Mouse (Mus musculus) liver, embryonic 16.5 days (tissue): ENCODE measurements around the gene Anp32e. TPM values are rescaled to one million over a fixed set of nuclear protein-coding genes. Genes with fewer than 3 reads are reported as not detected.
A peak's percentile ranks its signal among the peaks of the same experiment; 100 is the strongest.

Experiments
- ATAC-seq: fragments of 200-750 bp; cut with Nextera tagmentation; 2 replicates; pipeline ENCODE4 v1.8.0; 2017; ENCODE audit warnings: low read depth, mild to moderate bottlenecking, moderate number of reproducible peaks, moderate library complexity
- H3K27ac ChIP-seq: fragments of 300-500 bp; sonication (generic); 2 replicates; pipeline ENCODE4 v1.5.1; 2014; ENCODE audit warnings: mild to moderate bottlenecking, low read length
- H3K27me3 ChIP-seq: fragments of 300-500 bp; sonication (generic); 2 replicates; pipeline ENCODE4 v1.6.1; 2014; ENCODE audit warnings: low read depth, low read length, mixed read lengths; ENCODE audit not compliant: control insufficient read depth, insufficient read depth
- H3K36me3 ChIP-seq: fragments of 300-500 bp; sonication (generic); 2 replicates; pipeline ENCODE4 v1.6.1; 2014; ENCODE audit warnings: mild to moderate bottlenecking; ENCODE audit not compliant: control insufficient read depth, insufficient read depth
- H3K4me1 ChIP-seq: fragments of 300-500 bp; sonication (generic); 2 replicates; pipeline ENCODE4 v1.6.1; 2014; ENCODE audit warnings: low read depth, low read length, mixed read lengths; ENCODE audit not compliant: control insufficient read depth
- H3K4me2 ChIP-seq: fragments of 300-500 bp; sonication (generic); 2 replicates; pipeline ENCODE4 v1.6.1; 2014; ENCODE audit warnings: low read depth, low read length, mixed read lengths
- H3K4me3 ChIP-seq: fragments of 300-500 bp; sonication (generic); 2 replicates; pipeline ENCODE4 v1.5.1; 2014; ENCODE audit warnings: low read depth, mild to moderate bottlenecking, low read length
- H3K9ac ChIP-seq: fragments of 300-500 bp; sonication (generic); 2 replicates; pipeline ENCODE4 v1.6.1; 2014; ENCODE audit warnings: low read depth, low read length
- H3K9me3 ChIP-seq: fragments of 300-500 bp; sonication (generic); replicated peaks from 2 replicates; pipeline ENCODE4 v1.6.1; 2016; ENCODE audit warnings: low read length; ENCODE audit not compliant: control insufficient read depth
- WGBS: fragments of 180-500 bp; shearing (Covaris S2); extraction: QIAGEN DNeasy Blood & Tissue Kit; methylation state at CpG from one replicate; pipeline ENCODE4 v1.1.7; 2014; ENCODE audit not compliant: insufficient replicate concordance; 5-methylcytosine and 5-hydroxymethylcytosine counted together
- polyA plus RNA-seq: library from polyadenylated mRNA; unstranded; fragments of >200 nt; fragmentation: Nextera tagmentation; extraction: Ambion mirVana; gene quantifications from 2 replicates; pipeline ENCODE4 v1.2.1, GENCODE M21; 2015

The Anp32e gene
- polyA plus RNA-seq, 1 experiment from 2014 or later = 118 TPM

GRCm38 (mm10) chr3:95986001-95986622 is 57.1 kb downstream of the Anp32e start:
- peaks cover 17% of the 10 kb centered on the region; the same call in 1 of the 2 replicates for H3K4me1 ChIP-seq
- WGBS = 10% methylated on average over 21 of the region's 21 CpGs
- no peak overlapping the region for H3K4me3 ChIP-seq
- no peaks in the 10 kb centered on the region for H3K36me3 ChIP-seq
- H3K27ac ChIP-seq = peak overlapping the region; percentile 58
- no peak for ATAC-seq
- no peaks in the 10 kb centered on the region for H3K9me3 ChIP-seq
- H3K4me2 ChIP-seq = peak overlapping the region; percentile 39
- peaks cover 4% of the 10 kb centered on the region; the same call in 1 of the 2 replicates for H3K27me3 ChIP-seq
- no peak overlapping the region for H3K9ac ChIP-seq

- H3K4me2 ChIP-seq = no peak overlapping the region
- H3K4me3 ChIP-seq = no peak overlapping the region
- no peak overlapping the region for H3K9ac ChIP-seq
- peaks cover 17% of the 10 kb centered on the region; the same call in 1 of the 2 replicates for H3K4me1 ChIP-seq
- no peak overlapping the region for H3K27ac ChIP-seq
- H3K36me3 ChIP-seq = no peaks in the 10 kb centered on the region
- no peak for ATAC-seq
- WGBS = 33% methylated on average over 4 of the region's 4 CpGs
- H3K9me3 ChIP-seq = no peaks in the 10 kb centered on the region
- peaks cover 4% of the 10 kb centered on the region; the same call in 1 of the 2 replicates for H3K27me3 ChIP-seq
Measured at GRCm38 (mm10) chr3:95986984-95987383, 57.9 kb downstream of the Anp32e start.

- no peak overlapping the region for H3K9ac ChIP-seq
- H3K27ac ChIP-seq = no peak overlapping the region
- no peaks in the 10 kb centered on the region for H3K36me3 ChIP-seq
- no peak for ATAC-seq
- H3K4me3 ChIP-seq = no peak overlapping the region
- WGBS = 25% methylated on average over 6 of the region's 6 CpGs
- peaks cover 17% of the 10 kb centered on the region; the same call in 1 of the 2 replicates for H3K4me1 ChIP-seq
- H3K4me2 ChIP-seq = no peak overlapping the region
- H3K9me3 ChIP-seq = no peaks in the 10 kb centered on the region
- peaks cover 4% of the 10 kb centered on the region; the same call in 1 of the 2 replicates for H3K27me3 ChIP-seq
Measured at GRCm38 (mm10) chr3:95987386-95988110, 58.5 kb downstream of the Anp32e start.

GRCm38 (mm10) chr3:95988138-95988537 is 59.1 kb downstream of the Anp32e start:
- whole genome bisulfite sequencing = 86% methylated on average over 1 of the region's 1 CpGs
- ATAC-seq = no peak
- H3K9ac ChIP-seq = no peak overlapping the region

GRCm38 (mm10) chr3:95988969-95989368 is 59.9 kb downstream of the Anp32e start:
- no peaks in the 10 kb centered on the region for H3K9me3 ChIP-seq
- no peak overlapping the region for H3K4me3 ChIP-seq
- H3K4me1 ChIP-seq = peaks cover 17% of the 10 kb centered on the region; the same call in 1 of the 2 replicates
- peaks cover 4% of the 10 kb centered on the region for H3K27me3 ChIP-seq
- H3K27ac ChIP-seq = no peak overlapping the region
- H3K9ac ChIP-seq = no peak overlapping the region
- ATAC-seq = no peak
- no peaks in the 10 kb centered on the region for H3K36me3 ChIP-seq
- WGBS = 74% methylated on average over 10 of the region's 10 CpGs
- H3K4me2 ChIP-seq = no peak overlapping the region

More at GRCm38 (mm10) chr3:95988138-95988537, 59.1 kb downstream of the Anp32e start:
- Histone ChIP-seq H3K36me3 (no peaks in the 10 kb centered on the region), H3K4me3 (no peak overlapping the region), H3K4me2 (no peak overlapping the region), H3K9me3 (no peaks in the 10 kb centered on the region), H3K27ac (no peak overlapping the region), H3K27me3 (peaks cover 4% of the 10 kb centered on the region; the same call in 1 of the 2 replicates), H3K4me1 (peaks cover 17% of the 10 kb centered on the region; the same call in 1 of the 2 replicates)

- Histone ChIP-seq H3K27ac (peak overlapping the region; percentile 27; the same call in 1 of the 2 replicates), H3K9me3 (no peaks in the 10 kb centered on the region), H3K4me2 (no peak overlapping the region), H3K36me3 (no peaks in the 10 kb centered on the region), H3K9ac (no peak overlapping the region), H3K4me3 (no peak overlapping the region), H3K4me1 (peaks cover 15% of the 10 kb centered on the region; the same call in 1 of the 2 replicates), H3K27me3 (peaks cover 17% of the 10 kb centered on the region)
- 38% methylated on average over 12 of the region's 12 CpGs for WGBS
- no peak for ATAC-seq
Measured at GRCm38 (mm10) chr3:95990413-95990941, 61.4 kb downstream of the Anp32e start.

GRCm38 (mm10) chr3:95992990-95993603 is 64.1 kb downstream of the Anp32e start:
- peaks cover 30% of the 10 kb centered on the region for H3K27me3 ChIP-seq
- no peaks in the 10 kb centered on the region for H3K36me3 ChIP-seq
- no peak overlapping the region for H3K4me3 ChIP-seq
- H3K9ac ChIP-seq = no peak overlapping the region
- H3K9me3 ChIP-seq = no peaks in the 10 kb centered on the region
- 45% methylated on average over 5 of the region's 5 CpGs for WGBS
- H3K27ac ChIP-seq = no peak overlapping the region
- H3K4me1 ChIP-seq = peaks cover 15% of the 10 kb centered on the region
- no peak for ATAC-seq
- no peak overlapping the region for H3K4me2 ChIP-seq

- peak; percentile 22; the same call in 1 of the 2 replicates for ATAC-seq
- WGBS = 31% methylated on average over 4 of the region's 4 CpGs
- Histone ChIP-seq H3K4me2 (peak overlapping the region; percentile 6; the same call in 1 of the 2 replicates), H3K4me3 (no peak overlapping the region), H3K9me3 (no peaks in the 10 kb centered on the region), H3K9ac (no peak overlapping the region), H3K27me3 (peaks cover 30% of the 10 kb centered on the region), H3K36me3 (no peaks in the 10 kb centered on the region), H3K27ac (no peak overlapping the region), H3K4me1 (peaks cover 20% of the 10 kb centered on the region)
Measured at GRCm38 (mm10) chr3:95993881-95994280, 64.8 kb downstream of the Anp32e start.
